Mouse (Mus musculus) heart, embryonic 13.5 days (tissue): ENCODE data around the gene Gps2. TPM values are rescaled to one million over a fixed set of nuclear protein-coding genes. Genes with fewer than 3 reads are reported as not detected.

Source experiments
- ATAC-seq: fragments of 200-750 bp; cut with Nextera tagmentation; 2 replicates; pipeline ENCODE4 v1.8.0; 2017; ENCODE audit warnings: moderate TSS enrichment; ENCODE audit not compliant: insufficient number of reproducible peaks, low FRiP score, low TSS enrichment; ENCODE audit errors: extremely low read depth
- H3K27ac ChIP-seq: fragments of 300-500 bp; sonication (generic); replicated peaks from 2 replicates; pipeline ENCODE4 v1.5.1; 2015; ENCODE audit warnings: moderate library complexity, mild to moderate bottlenecking, inconsistent platforms
- H3K27me3 ChIP-seq: fragments of 300-500 bp; sonication (generic); replicated peaks from 2 replicates; pipeline ENCODE4 v1.6.1; 2015; ENCODE audit warnings: mild to moderate bottlenecking, inconsistent platforms
- H3K36me3 ChIP-seq: fragments of 300-500 bp; sonication (generic); 2 replicates; pipeline ENCODE4 v1.6.1; 2015; ENCODE audit warnings: mild to moderate bottlenecking, inconsistent platforms
- H3K4me1 ChIP-seq: fragments of 300-500 bp; sonication (generic); 2 replicates; pipeline ENCODE4 v1.6.1; 2015; ENCODE audit warnings: inconsistent platforms
- H3K4me2 ChIP-seq: fragments of 300-500 bp; sonication (generic); 2 replicates; pipeline ENCODE4 v1.6.1; 2015; ENCODE audit warnings: inconsistent platforms, mild to moderate bottlenecking, moderate library complexity
- H3K4me3 ChIP-seq: fragments of 300-500 bp; sonication (generic); 2 replicates; pipeline ENCODE4 v1.5.1; 2015; ENCODE audit warnings: moderate library complexity, mild to moderate bottlenecking, inconsistent platforms
- H3K9ac ChIP-seq: fragments of 300-500 bp; sonication (generic); 2 replicates; pipeline ENCODE4 v1.6.1; 2015; ENCODE audit warnings: inconsistent platforms, mild to moderate bottlenecking, moderate library complexity
- H3K9me3 ChIP-seq: fragments of 300-500 bp; sonication (generic); 2 replicates; pipeline ENCODE4 v1.6.1; 2016; ENCODE audit warnings: inconsistent platforms
- WGBS: fragments of 180-500 bp; shearing (Covaris S2); methylation state at CpG from one replicate; pipeline ENCODE4 v1.1.7; 2015; ENCODE audit warnings: mixed read lengths; 5-methylcytosine and 5-hydroxymethylcytosine counted together
- polyA plus RNA-seq: library from polyadenylated mRNA; unstranded; fragments of >200 nt; fragmentation: Nextera tagmentation; extraction: Ambion mirVana; gene quantifications from 2 replicates; pipeline ENCODE4 v1.2.1, GENCODE M21; 2015

Gene Gps2
- polyA plus RNA-seq, 1 experiment from 2014 or later: 45.0 TPM

DNA sequence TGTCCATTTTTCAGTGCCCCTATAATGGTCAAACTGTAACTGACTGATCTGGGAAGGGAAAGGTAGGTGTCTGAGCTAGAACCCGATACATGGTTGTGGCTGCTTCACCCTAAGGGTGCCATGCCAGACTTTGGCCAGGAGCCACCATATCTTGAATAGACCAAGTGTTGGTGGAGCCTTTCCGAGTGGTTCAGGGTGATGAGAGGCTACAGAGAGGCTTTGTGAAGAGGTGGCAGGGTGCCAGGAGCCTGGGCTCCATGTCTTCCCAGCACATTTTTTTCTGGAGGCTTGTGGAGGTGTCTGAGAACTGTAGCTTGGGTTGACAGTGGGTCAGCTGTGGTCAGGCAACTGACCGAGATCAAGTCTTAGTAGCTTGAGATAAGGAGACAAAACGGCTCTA, 22.2 kb upstream of the Gps2 start:
- Histone ChIP-seq H3K36me3 (no peaks in the 10 kb centered on the region), H3K9me3 (no peaks in the 10 kb centered on the region), H3K4me2 (no peak overlapping the region), H3K4me3 (no peak overlapping the region), H3K9ac (no peak overlapping the region), H3K27me3 (peaks cover 6% of the 10 kb centered on the region; the same call in 1 of the 2 replicates), H3K27ac (0 out of 2 replicates have a peak overlapping the region, but pooled peaks have one; percentile 32), H3K4me1 (peaks cover 36% of the 10 kb centered on the region)
- 14% methylated on average over 4 of the region's 4 CpGs for WGBS
- ATAC-seq: no peak

DNA sequence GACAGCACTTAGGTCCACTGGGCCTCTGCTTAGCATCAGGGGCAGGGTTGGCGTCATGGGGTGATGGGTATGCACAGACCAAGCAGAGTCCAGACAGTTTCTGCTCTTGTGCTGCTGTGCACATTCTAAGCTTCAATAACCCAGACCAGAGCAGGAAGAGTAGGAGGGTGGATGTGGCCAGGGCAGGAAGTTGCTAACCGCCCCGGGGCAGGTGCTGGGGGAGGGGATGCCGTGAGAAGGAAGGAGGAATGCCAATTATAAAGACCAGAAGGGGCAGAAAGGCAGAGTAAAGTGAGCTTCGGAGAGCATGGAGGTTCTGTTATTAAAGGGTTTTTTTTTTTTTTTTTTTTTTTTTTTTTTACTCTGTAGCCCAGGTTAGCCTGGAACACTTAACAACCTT, 19.0 kb upstream of the Gps2 start:
- 75% methylated on average over 5 of the region's 5 CpGs for WGBS
- no peaks in the 10 kb centered on the region for H3K9me3 ChIP-seq
- H3K4me2 ChIP-seq: no peak overlapping the region
- H3K9ac ChIP-seq: no peak overlapping the region
- peaks cover 41% of the 10 kb centered on the region for H3K4me1 ChIP-seq
- H3K4me3 ChIP-seq: no peak overlapping the region
- no peaks in the 10 kb centered on the region for H3K36me3 ChIP-seq
- ATAC-seq: no peak
- no peaks in the 10 kb centered on the region; the same call in 1 of the 2 replicates for H3K27me3 ChIP-seq
- no peak overlapping the region for H3K27ac ChIP-seq

DNA sequence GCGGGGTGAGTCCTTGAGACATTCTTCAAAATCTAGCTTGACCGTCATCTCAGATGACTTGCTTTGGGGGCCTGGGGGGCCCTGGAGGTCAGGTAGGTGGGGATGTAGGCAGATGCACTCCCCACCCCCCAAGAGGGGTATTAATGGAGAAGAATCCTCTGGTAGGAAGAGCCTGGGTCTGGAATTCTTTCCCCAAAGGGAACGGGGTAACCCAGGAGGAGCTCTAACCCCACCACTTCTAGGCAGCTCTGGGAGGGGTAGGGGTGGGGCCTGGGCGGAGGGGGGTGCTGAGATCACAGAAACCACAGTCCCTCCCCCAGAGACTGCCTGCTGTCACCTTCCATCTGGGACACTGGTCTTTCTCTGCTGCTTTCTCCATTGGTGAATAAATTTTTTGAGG, 18.4 kb upstream of the Gps2 start, which contains the start of gene Acap1:
Acap1 (minus strand) TSS at position 249 of the 400 bp plus-strand sequence.
- H3K36me3 ChIP-seq: no peaks in the 10 kb centered on the region
- no peak within 1 kb of the TSS for H3K4me3 ChIP-seq
- ATAC-seq: no peak
- no peaks in the 10 kb centered on the region for H3K27me3 ChIP-seq
- no peaks in the 10 kb centered on the region for H3K9me3 ChIP-seq
- peaks cover 41% of the 10 kb centered on the region for H3K4me1 ChIP-seq
- H3K27ac ChIP-seq: no peak within 1 kb of the TSS
- no peak within 1 kb of the TSS for H3K9ac ChIP-seq
- H3K4me2 ChIP-seq: no peak within 1 kb of the TSS
- 61% methylated on average over 4 of the region's 4 CpGs for WGBS

DNA sequence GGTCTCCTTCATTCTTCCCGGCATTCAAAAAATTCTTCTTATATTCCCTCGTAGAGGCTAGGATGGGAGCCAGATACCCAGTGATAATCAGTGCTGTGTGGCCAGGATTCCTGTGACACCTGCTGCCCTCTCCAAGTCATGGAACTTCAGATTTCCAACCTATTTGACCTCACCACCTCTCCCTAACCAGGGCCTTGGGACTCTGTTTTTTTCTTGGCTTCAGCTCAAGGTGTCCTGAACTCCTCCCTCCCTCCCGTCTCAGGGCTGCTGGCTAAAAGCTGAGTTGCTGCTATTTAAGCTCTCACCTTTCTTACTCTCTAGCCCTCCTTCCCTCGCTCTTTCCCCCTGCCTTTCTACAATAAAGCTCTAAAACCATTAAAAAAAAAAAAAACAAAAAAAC, 13.8 kb upstream of the Gps2 start:
- WGBS: 31% methylated on average over 4 of the region's 4 CpGs
- peak overlapping the region; percentile 96 for H3K9ac ChIP-seq
- ATAC-seq: no peak
- H3K4me1 ChIP-seq: peaks cover 41% of the 10 kb centered on the region
- H3K27ac ChIP-seq: no peak overlapping the region; the same call in 1 of the 2 replicates
- peak overlapping the region; percentile 92 for H3K4me3 ChIP-seq
- H3K27me3 ChIP-seq: no peaks in the 10 kb centered on the region
- peaks cover 19% of the 10 kb centered on the region for H3K36me3 ChIP-seq
- no peaks in the 10 kb centered on the region for H3K9me3 ChIP-seq
- H3K4me2 ChIP-seq: peak overlapping the region; percentile 88

DNA sequence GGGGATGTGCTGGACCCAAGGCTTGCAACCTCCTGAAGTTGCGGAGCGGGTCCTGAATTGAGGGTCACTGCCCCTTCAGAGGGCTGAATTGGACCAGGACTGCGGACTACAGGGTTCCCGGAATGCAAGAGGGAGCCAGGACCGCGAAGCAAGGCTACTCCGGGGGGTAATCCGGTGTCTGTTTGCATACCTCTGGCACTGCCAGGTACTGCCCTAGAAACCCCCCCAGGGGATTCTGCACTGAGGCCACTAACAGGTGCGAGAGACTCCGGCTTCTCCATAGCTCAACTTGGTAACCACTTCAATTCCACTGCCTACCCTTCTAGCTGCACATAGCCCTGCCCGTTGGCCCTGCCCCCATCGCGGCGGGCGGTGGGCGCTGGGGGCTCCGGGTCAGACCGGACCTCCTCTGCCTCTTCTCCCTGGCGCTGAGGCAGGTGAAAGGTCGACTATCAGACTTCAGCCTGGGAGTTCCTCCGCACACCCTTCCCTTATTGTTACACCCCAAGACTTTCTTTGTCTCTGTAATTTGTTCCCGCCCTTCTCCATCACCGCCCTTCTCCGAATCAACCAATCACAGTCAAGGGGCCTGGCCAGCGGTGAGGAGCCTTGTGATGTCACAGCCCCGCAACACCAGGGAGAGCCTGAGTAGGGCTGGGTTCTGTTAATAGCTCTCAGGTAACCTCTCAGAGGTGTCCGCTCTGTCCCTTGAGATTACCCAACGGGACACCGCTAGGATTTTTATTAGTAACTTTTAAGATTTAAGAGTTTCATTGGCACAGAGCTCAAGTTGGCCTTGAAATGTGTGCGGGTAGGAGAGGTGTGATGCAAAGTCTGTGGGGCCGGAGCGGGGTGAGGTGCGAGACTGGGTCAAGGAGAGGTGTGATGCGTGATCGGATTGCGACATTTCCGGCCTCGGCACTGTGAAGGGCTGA, 12.9 kb upstream of the Gps2 start, which contains the start of the genes 2810408A11Rik and Neurl4:
2810408A11Rik (minus strand) TSS at position 517 of the 935 bp plus-strand sequence.
Neurl4 (plus strand) TSS at position 602 of the 935 bp plus-strand sequence.
- no peaks in the 10 kb centered on the region for H3K27me3 ChIP-seq
- H3K27ac ChIP-seq: peak within 1 kb of the TSS; percentile 99
- under 1% methylated on average over 38 of the region's 38 CpGs for WGBS
- peak within 1 kb of the TSS; percentile 92 for H3K4me3 ChIP-seq
- H3K4me1 ChIP-seq: peaks cover 41% of the 10 kb centered on the region
- H3K9me3 ChIP-seq: no peaks in the 10 kb centered on the region
- ATAC-seq: peak; percentile 80
- peaks cover 28% of the 10 kb centered on the region for H3K36me3 ChIP-seq
- H3K9ac ChIP-seq: peak within 1 kb of the TSS; percentile 96
- H3K4me2 ChIP-seq: peak within 1 kb of the TSS; percentile 88

DNA sequence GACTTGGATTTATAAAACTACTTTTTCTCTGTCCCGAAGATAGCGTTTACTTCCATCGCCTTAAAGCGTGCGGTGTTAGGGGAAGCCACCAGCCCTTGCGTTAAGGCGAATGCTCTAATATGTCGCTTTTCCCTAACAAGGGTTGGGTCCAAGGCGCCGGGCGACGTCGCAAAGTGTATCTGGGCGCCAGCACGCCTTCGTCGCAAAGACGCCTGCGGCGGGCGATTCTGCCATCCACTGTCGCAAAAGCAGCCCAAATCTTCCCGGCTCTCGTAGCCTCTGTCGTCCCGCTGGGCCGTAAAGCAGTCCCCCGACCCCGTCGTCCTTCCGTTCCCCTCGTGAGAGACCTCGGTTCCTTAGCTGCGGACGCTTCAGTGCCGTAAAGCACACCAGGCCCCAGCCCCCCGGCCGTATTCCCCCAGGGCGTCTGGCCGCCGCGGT, 12.3 kb upstream of the Gps2 start:
- Histone ChIP-seq H3K4me1 (peaks cover 41% of the 10 kb centered on the region), H3K9ac (peak overlapping the region; percentile 96), H3K36me3 (peaks cover 35% of the 10 kb centered on the region), H3K4me2 (peak overlapping the region; percentile 88), H3K9me3 (no peaks in the 10 kb centered on the region), H3K27ac (peak overlapping the region; percentile 99), H3K27me3 (no peaks in the 10 kb centered on the region), H3K4me3 (peak overlapping the region; percentile 92)
- WGBS: under 1% methylated on average over 42 of the region's 42 CpGs
- peak; percentile 73 for ATAC-seq

DNA sequence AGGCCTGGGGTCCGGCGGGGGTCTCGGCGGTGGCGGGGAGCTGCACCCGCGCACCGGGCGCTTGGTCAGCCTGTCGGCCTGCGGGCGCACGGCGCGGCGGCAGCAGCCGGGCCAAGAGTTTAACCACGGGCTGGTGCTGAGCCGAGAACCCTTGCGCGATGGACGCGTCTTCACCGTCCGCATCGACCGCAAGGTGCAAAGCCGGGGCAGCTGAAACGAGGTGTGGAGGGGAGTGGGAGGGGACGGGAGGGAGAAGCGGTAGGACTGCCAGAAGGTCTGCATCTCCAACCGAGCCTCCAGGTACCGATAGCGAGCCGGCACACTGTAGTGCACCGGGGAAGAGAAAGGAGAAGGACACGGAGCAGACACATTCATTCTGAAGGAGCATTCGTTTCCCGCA, 11.7 kb upstream of the Gps2 start:
- Histone ChIP-seq H3K36me3 (peaks cover 41% of the 10 kb centered on the region), H3K4me3 (peak overlapping the region; percentile 92), H3K9me3 (no peaks in the 10 kb centered on the region), H3K9ac (peak overlapping the region; percentile 96), H3K27me3 (no peaks in the 10 kb centered on the region), H3K27ac (peak overlapping the region; percentile 99), H3K4me2 (peak overlapping the region; percentile 88), H3K4me1 (peaks cover 41% of the 10 kb centered on the region)
- ATAC-seq: no peak
- WGBS: under 1% methylated on average over 39 of the region's 39 CpGs

DNA sequence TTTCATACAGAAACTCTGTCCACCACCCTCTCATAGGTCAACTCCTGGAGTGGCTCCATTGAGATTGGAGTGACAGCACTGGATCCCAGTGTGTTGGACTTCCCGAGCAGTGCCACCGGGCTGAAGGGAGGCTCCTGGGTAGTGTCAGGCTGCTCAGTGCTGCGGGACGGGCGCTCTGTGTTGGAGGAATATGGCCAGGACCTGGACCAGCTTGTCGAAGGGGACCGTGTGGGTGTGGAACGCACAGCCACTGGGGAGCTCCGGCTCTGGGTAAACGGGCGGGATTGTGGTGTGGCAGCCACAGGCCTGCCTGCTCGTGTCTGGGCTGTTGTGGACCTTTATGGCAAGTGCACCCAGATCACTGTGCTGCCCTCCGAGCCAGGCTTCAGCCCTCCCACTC, 10.7 kb upstream of the Gps2 start:
- H3K4me3 ChIP-seq: peak overlapping the region; percentile 92
- 77% methylated on average over 13 of the region's 13 CpGs for WGBS
- peak overlapping the region; percentile 88 for H3K4me2 ChIP-seq
- H3K9me3 ChIP-seq: no peaks in the 10 kb centered on the region
- no peak overlapping the region for H3K27ac ChIP-seq
- H3K27me3 ChIP-seq: no peaks in the 10 kb centered on the region
- peak overlapping the region; percentile 96 for H3K9ac ChIP-seq
- peaks cover 40% of the 10 kb centered on the region for H3K4me1 ChIP-seq
- H3K36me3 ChIP-seq: peaks cover 50% of the 10 kb centered on the region
- no peak for ATAC-seq

DNA sequence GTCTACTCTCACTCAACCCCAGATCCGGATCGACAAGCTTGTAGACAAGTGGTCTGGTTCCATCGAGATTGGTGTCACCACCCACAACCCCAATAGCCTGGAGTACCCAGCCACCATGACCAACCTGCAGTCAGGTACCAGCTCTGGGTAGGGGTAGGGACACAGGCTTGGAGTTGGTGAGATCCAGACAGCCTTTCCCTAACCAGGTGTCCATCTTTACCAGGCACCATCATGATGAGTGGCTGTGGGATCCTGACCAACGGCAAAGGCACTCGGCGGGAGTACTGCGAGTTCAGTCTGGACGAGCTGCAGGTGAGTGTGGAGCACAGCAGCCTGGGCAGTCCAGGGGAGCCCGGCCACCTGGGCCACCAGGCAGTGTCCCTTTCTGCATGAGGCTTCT, 9.4 kb upstream of the Gps2 start:
- 94% methylated on average over 9 of the region's 9 CpGs for WGBS
- H3K36me3 ChIP-seq: peaks cover 64% of the 10 kb centered on the region
- no peak overlapping the region for H3K27ac ChIP-seq

DNA sequence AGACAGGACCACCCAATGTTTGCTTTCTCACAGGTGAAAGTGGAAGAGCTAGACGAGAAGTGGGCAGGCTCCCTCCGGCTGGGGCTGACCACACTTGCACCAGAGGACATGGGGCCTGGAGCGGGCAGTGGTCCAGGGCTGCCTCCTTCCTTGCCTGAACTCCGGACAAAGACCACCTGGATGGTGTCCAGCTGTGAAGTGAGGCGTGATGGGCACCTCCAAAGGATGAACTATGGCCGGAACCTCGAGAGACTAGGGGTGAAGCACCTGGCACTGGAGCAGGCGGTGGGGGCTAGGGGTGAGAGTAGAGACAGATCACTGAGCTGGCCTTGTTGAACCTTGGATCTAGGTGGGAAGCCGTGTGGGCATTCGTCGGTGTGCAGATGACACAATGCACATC, 5.0 kb upstream of the Gps2 start:
- Histone ChIP-seq H3K27ac (no peak overlapping the region), H3K4me3 (no peak overlapping the region), H3K4me2 (no peak overlapping the region), H3K9me3 (no peaks in the 10 kb centered on the region), H3K4me1 (peaks cover 7% of the 10 kb centered on the region), H3K9ac (no peak overlapping the region), H3K36me3 (peaks cover 99% of the 10 kb centered on the region), H3K27me3 (no peaks in the 10 kb centered on the region)
- no peak for ATAC-seq
- 90% methylated on average over 11 of the region's 11 CpGs for WGBS

More for the DNA sequence above, 9.4 kb upstream of the Gps2 start:
- Histone ChIP-seq H3K4me3 (no peak overlapping the region), H3K4me1 (peaks cover 27% of the 10 kb centered on the region), H3K9me3 (no peaks in the 10 kb centered on the region), H3K9ac (no peak overlapping the region), H3K27me3 (no peaks in the 10 kb centered on the region), H3K4me2 (no peak overlapping the region)
- no peak for ATAC-seq

DNA sequence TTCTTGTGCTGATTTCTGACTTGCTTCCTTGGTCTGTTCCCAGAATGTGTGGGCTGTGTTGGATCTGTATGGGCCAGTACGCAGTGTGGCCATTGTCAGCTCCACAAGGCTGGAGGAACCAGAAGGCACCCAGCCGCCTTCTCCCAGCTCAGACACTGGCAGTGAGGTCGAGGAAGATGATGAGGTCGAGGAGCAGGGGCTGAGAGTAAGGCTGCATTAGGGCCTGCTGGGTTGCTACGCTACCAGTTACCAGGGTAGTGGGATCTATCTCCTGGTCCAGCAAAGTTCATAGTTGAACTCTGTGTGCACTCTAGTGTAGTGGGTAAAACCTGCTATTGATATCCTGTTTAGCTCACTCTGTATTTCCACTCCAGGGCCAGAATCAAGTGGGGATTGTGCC, 4.5 kb upstream of the Gps2 start:
- no peaks in the 10 kb centered on the region for H3K9me3 ChIP-seq
- H3K27ac ChIP-seq: no peak overlapping the region
- no peak overlapping the region for H3K4me2 ChIP-seq
- peaks cover 93% of the 10 kb centered on the region for H3K36me3 ChIP-seq
- 89% methylated on average over 5 of the region's 5 CpGs for WGBS
- no peaks in the 10 kb centered on the region for H3K27me3 ChIP-seq
- no peak overlapping the region for H3K4me3 ChIP-seq
- H3K4me1 ChIP-seq: peaks cover 7% of the 10 kb centered on the region
- no peak for ATAC-seq
- no peak overlapping the region for H3K9ac ChIP-seq
